ENCODE assay signal across 8 mouse cellular contexts in the genomic region with DNA sequence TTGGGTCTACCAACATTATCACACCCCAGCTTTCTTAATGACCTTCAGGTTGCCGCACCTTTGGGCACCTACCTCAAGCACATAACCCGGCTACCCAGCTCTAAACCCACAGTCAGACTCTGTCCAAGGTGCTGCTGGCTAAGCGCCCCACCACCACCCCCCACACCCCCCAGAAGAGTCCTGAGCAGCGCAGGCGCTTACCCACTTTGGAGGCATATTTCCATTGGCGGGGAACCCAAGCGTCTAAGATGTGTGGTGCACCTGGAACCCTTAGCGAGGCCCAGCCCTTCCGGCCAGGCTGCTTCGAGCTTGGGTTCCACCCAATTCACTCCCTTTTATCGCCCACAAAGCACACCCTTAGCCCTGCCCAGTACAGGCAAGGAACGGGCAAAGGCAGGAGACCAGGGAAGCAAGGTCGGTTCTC. TPM values are rescaled to one million over a fixed set of nuclear protein-coding genes. Genes with fewer than 3 reads are reported as not detected.
DNase-seq lines count a peak whose midpoint lies in the region; ATAC-seq and TF ChIP-seq lines count a peak whose summit lies in the region.

A gene (minus strand): TSS at position 270 of the 424 bp plus-strand sequence.

- H3K27me3 ChIP-seq in spleen, adult 2 months (ENCODE audit: control insufficient read depth, insufficient read depth, low read length) = peaks cover 28% of the 10 kb centered on the region
- peaks cover 85% of the 10 kb centered on the region for H3K27me3 ChIP-seq in heart, embryonic 11.5 days (ENCODE audit: control insufficient read depth, insufficient read depth, low read length)

- DNase-seq in spleen, adult 2 months (ENCODE audit: low read depth in 1 of 2, low spot score in 2 of 2) = no peak
- DNase-seq in spleen, adult 12 weeks (ENCODE audit: low spot score) = no peak
- DNase-seq in cerebellum, postnatal 10 days = peak; percentile 48 to 58
- DNase-seq in layer of hippocampus, postnatal 36 days = no peak
- DNase-seq in right cerebral cortex, postnatal 25 days = no peak
- no peak for DNase-seq in kidney, adult 11 months

- no peak within 1 kb of the TSS for H3K27ac ChIP-seq in spleen, adult 2 months (ENCODE audit: insufficient read depth, low read length)
- 0 out of 2 replicates have a peak within 1 kb of the TSS, but pooled peaks have one; percentile 22 for H3K27ac ChIP-seq in heart, embryonic 11.5 days (ENCODE audit: low read depth, low read length)

- peak; percentile 7; the same call in 1 of the 2 replicates for ATAC-seq in heart, embryonic 11.5 days (replicated peaks; ENCODE audit: insufficient number of reproducible peaks, low FRiP score, low TSS enrichment)
- ATAC-seq in megakaryocyte progenitor cell, adult 5-6 weeks (replicated peaks; ENCODE audit: poor library complexity) = peak; percentile 51

- H3K4me2 ChIP-seq in heart, embryonic 11.5 days = peak within 1 kb of the TSS; percentile 99

- no peaks in the 10 kb centered on the region for H3K9me3 ChIP-seq in heart, embryonic 11.5 days (replicated peaks; ENCODE audit: control insufficient read depth, low read length)

- TF ChIP-seq POLR2A in spleen, adult 2 months (IDR thresholded peaks at IDR 0.05; ENCODE audit: low read depth, low read length) = no peak

- no peaks in the 10 kb centered on the region for H3K36me3 ChIP-seq in spleen, adult 2 months (ENCODE audit: control insufficient read depth, insufficient read depth, low read length)
- H3K36me3 ChIP-seq in heart, embryonic 11.5 days (ENCODE audit: control insufficient read depth, insufficient read depth, low read length) = peaks cover 1% of the 10 kb centered on the region; the same call in 1 of the 2 replicates

- H3K9ac ChIP-seq in heart, embryonic 11.5 days (ENCODE audit: low read depth, low read length) = peak within 1 kb of the TSS; percentile 78

- H3K4me1 ChIP-seq in spleen, adult 2 months (ENCODE audit: control insufficient read depth, insufficient read depth, insufficient read length) = peaks cover 17% of the 10 kb centered on the region
- H3K4me1 ChIP-seq in heart, embryonic 11.5 days (ENCODE audit: control insufficient read depth, insufficient read depth, low read length) = peaks cover 28% of the 10 kb centered on the region

- whole genome bisulfite sequencing in spleen, adult 2 months = 2% methylated on average over 13 of the region's 13 CpGs
- WGBS in heart, embryonic 11.5 days (ENCODE audit: insufficient replicate concordance) = 5% methylated on average over 13 of the region's 13 CpGs

- peak within 1 kb of the TSS; percentile 63 for H3K4me3 ChIP-seq in spleen, adult 2 months (ENCODE audit: extremely low read depth, insufficient read depth, insufficient read length)
- H3K4me3 ChIP-seq in heart, embryonic 11.5 days (ENCODE audit: low read depth, low read length) = peak within 1 kb of the TSS; percentile 67

- no peak for TF ChIP-seq CTCF in spleen, adult 2 months (IDR thresholded peaks at IDR 0.05; ENCODE audit: extremely low read depth, insufficient read depth, insufficient read length, insufficient replicate concordance)

RNA-seq across cellular contexts. Expression of the gene that starts here (rescaled TPM):
- 13.8 and 22.0 TPM in 2 replicates for polyA plus RNA-seq in spleen, adult 2 months (2012; rRNA removed)
- 7.6 and 7.9 TPM in 2 replicates for polyA plus RNA-seq in heart, embryonic 11.5 days (2014; fragmentation: Nextera tagmentation; extraction: Ambion mirVana)
- 10 to 100 TPM; 50.8 to 55.4 TPM for total RNA-seq in layer of hippocampus, postnatal 36 days (2021)
- total RNA-seq in megakaryocyte progenitor cell, adult 5-6 weeks (2015) = 1.3 and 1.6 TPM in 2 replicates
- 1.9 and 2.4 TPM in 2 replicates for total RNA-seq in megakaryocyte progenitor cell, adult 5-6 weeks (2017)

Comparison
In these comparisons a context has a peak if more than half of its experiments do, and no peak if none do; other contexts are left out.
1. RNA of the gene that starts here (total RNA-seq): 50.8 to 55.4 TPM in layer of hippocampus, postnatal 36 days; 1.3 to 2.4 TPM in megakaryocyte progenitor cell, adult 5-6 weeks; every median in the first group is over 10 times any median in the second.
2. DNase-seq: peak in cerebellum, postnatal 10 days (2 of 2); none in spleen, adult 2 months (0 of 2), spleen, adult 12 weeks (single experiment), layer of hippocampus, postnatal 36 days (0 of 2), right cerebral cortex, postnatal 25 days (single experiment) and kidney, adult 11 months (single experiment).